Mouse (Mus musculus) G1E (cell line): Measurements from ENCODE around the gene Soat2.

Experiments used
- CTCF ChIP-seq: IDR thresholded peaks from 2 replicates; pipeline ENCODE4 v1.5.1; 2012; ENCODE audit warnings: low read depth, low read length, inconsistent platforms, mixed read lengths
- GATA1 ChIP-seq: IDR thresholded peaks from 2 replicates; pipeline ENCODE4 v1.6.1; 2012; ENCODE audit warnings: borderline replicate concordance, low read length, inconsistent platforms, mixed read lengths

DNA sequence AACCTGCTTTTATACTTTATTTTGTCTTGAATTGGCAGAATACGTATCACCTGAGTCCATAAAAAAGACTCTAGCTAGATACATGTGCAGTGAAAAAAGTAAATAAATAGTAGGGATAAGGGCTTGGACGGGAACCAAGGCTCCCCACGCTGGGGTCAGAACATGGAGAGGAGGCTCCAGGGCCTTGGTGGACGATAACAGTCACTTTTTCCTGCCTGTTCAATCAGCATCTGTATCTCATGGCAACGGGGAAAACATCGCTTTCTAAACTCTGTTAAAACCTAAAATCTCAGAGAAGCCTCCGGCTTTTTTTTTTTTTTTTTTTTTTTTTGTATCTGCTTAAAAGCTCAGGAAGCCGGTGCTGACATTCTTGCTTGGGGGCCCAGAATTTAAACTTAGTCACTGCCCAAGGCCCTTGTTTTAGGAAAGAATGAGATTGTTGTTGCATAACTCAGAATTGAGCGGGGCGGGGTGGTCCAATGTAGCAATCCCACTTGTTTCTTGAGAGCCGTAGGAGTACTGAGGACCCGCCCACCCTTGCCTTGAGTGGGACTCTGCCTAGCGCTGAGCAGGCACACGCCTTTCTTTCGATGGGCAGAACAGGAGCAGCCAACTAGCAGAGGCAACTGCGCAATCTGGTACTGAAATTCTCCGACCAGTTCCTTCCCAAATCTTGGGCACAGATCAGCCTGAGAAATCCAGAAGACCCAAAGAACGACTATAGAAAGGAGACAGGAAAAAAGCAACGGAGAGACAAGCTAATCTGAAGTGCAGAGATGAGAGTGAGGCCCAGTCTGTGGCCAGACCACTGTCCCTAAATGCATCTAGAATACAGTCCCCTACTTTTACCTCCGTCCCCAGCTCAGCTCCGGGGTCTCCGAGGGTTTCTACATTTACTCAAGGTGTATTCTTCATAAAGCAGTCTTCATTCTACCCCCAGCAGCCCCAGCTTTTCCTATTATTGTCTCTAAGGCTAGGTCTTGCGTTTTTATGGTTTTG, 7.1 kb upstream of the Soat2 start:
- no peak for TF ChIP-seq GATA1
- no peak for TF ChIP-seq CTCF
